Mouse (Mus musculus) splenic B cell, adult 2 months (primary cell): ENCODE measurements around the gene Aen.

Experiments
- DNase-seq: peaks from one replicate; pipeline ENCODE4 v3.0.0-alpha.2; 2011; ENCODE audit warnings: low read depth, low spot score
- H3K27me3 ChIP-seq: 2 replicates; pipeline ENCODE4 v1.6.1; 2012; ENCODE audit warnings: mild to moderate bottlenecking, low read length, moderate library complexity, mixed read lengths; ENCODE audit not compliant: control insufficient read depth, poor library complexity, insufficient read depth, severe bottlenecking
- H3K36me3 ChIP-seq: 2 replicates; pipeline ENCODE4 v1.6.1; 2012; ENCODE audit warnings: mild to moderate bottlenecking, low read length, moderate library complexity, mixed read lengths; ENCODE audit not compliant: control insufficient read depth, poor library complexity, insufficient read depth, severe bottlenecking

Aen gene

DNA sequence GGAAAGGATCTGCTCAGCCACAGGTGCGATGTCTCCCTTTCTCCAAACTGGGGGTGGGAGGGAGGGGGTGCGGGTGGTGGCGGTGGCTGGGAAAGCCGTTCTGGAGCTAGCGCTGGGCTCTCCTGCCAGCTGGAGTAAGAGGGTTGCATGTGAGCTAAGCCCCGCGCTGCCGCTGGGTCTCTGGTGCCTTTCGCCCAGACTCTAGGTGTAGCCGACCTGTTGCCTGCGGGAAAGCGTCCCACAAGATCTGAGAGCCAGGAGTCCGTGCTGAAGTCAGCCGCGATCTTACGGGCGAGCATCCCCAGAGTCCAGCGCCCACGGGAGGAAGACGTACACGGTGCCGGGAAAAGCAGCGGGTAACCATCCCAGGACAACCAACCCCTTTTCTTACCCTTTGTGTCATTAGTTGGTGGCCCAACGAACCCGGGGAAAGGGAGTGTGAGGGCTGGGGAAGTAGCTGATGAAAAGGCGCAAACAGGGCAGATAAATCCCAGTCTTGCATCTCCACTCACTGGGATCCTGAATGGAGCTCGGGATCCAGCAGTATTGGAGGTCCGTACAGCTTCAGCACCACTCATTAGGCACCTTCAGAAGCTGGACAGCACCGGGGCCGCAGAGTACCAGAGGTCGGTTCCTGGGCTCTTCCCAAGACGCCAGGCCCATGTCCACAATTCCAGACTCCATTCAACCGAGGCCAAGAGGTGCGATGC, 12.5 kb upstream of the Aen start:
- no peaks in the 10 kb centered on the region for H3K36me3 ChIP-seq
- no peak for DNase-seq
- H3K27me3 ChIP-seq = no peaks in the 10 kb centered on the region; the same call in 1 of the 2 replicates

DNA sequence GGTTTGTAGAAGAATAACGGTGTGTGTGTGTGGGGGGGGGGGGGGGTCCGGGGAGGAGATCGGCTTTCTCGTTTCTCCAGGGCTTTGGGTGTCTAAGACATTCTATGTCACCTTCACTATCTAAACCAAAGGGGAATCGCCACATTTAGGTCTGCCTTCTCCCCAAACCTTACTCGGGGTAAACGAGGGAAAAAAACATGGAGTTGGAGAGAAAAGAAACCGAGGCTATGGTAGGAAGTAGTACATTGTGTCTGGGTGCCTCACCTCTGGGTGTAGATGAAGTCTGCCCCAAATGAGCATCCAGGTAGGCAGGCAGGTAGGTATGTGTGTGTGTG, 12.0 kb upstream of the Aen start:
- Histone ChIP-seq H3K27me3 (no peaks in the 10 kb centered on the region; the same call in 1 of the 2 replicates), H3K36me3 (no peaks in the 10 kb centered on the region)
- no peak for DNase-seq

DNA sequence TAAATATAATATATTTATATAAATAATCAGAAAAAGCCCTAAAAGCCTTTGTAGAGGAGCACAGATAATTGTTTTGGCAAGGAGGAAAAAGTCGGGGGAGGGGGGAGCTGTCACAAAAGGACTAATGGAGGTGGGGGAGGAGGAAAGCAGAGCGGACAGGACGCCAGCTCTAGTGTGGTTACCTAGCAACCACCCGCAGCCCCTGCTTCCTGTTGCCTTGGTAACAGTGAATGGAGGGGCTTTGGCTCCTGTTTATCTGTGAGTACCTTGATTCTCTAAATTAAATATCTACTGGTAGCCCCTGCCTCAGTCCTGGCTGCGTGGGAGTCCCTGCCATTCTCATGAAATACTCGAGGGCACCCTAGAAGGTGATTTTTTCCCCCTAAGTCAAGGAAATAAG, 11.5 kb upstream of the Aen start:
- DNase-seq = no peak
- no peaks in the 10 kb centered on the region for H3K36me3 ChIP-seq
- no peaks in the 10 kb centered on the region; the same call in 1 of the 2 replicates for H3K27me3 ChIP-seq

DNA sequence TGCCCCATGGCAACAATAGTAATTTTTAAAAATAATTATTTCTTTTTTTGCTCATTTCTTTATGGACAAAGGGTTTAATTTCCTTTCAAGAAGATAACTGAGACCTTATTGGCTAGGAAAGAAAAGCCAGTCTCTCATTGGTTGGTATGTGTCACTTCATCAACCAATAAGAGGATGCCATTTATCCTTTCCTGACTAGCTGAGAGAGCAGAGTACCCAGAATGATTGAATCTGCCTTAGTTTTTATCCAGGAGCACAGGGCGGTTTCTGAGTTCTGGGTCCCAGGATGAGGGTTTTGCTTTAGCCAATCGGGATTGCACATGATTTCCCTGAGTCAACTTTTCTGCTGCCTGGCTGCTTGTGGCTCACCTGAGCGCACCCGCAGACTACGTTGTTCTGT, 10.2 kb upstream of the Aen start:
- H3K36me3 ChIP-seq = no peaks in the 10 kb centered on the region
- no peaks in the 10 kb centered on the region; the same call in 1 of the 2 replicates for H3K27me3 ChIP-seq
- no peak for DNase-seq

DNA sequence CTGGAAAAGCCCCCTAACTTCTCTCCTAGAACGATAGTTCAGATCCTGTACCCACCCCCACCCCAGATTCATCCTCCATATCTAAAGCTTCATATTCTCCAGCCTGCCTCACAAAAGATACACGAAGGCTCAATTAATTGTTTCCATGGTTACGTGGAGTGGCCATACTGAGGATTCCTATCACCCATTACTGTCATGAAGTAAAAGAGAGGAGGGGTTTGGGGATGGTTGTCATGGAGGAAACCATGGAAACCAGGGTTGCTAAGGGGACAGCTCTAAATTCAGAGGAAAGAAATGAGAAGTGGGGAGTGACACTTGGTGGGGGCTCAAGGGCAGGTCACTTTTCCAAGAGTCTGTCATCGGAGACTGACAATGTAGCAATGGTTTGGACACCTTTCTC, 9.2 kb upstream of the Aen start:
- H3K36me3 ChIP-seq = no peaks in the 10 kb centered on the region
- no peaks in the 10 kb centered on the region; the same call in 1 of the 2 replicates for H3K27me3 ChIP-seq
- no peak for DNase-seq

DNA sequence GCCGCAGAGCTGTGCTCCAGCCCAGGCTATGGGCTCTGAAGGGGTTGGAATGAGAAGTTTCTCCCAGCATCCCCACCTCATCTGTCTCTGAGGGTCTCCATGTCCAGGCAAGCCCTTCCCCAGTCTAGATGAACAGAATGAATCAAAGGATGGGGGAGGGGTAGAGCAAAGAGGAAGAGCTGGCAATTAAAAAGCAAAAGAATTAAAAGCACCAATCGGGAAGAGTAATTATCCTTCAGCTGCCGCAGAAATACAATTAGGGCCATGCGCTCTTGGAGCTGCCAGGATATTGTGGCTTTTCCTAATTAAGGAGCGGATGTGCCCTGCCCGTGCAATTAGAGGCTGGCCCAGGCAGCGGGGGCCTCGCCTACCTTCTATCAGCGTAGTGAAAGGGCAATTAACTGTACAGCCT, 8.2 kb upstream of the Aen start:
- H3K36me3 ChIP-seq = no peaks in the 10 kb centered on the region
- H3K27me3 ChIP-seq = no peaks in the 10 kb centered on the region; the same call in 1 of the 2 replicates
- no peak for DNase-seq

DNA sequence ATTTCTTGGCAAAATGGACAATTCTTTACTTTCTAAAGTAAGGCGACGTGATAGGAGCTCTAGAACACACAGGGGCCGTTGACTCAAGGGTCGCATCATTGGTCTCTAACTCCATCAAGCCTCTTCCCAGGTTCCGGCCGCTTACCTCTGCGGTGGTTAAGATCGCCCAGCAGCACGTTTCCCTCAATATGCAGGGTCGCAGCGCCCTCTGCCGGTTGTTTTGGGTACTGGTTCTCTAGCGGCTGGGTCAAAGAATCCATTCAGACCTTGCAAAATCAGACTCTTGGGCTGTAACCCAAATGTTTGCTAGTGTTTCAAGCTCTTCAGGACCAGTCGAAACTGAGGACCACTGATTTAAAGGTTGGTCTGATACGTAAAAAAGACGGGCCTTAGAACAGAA, 5.0 kb upstream of the Aen start:
- peak; percentile 87 for DNase-seq
- H3K36me3 ChIP-seq = no peaks in the 10 kb centered on the region

DNA sequence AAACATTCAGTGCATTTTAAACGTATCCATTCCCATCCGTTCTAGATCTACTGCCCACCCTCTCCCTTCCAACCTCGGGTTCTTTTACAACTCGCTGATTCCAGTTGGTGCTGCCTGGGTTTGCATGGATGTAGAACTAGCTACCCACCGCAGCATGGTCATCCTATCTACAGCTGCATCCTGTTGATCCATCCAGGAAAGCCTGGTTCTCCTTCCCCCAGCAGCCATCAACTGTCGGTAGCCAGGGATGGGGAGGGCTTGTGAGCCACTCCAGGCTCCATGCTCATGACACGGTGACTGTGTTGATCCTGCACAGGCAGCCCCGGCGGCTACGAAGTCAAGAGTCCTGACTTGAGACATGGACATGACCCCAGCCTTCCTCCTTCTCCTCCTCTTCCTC, 1.7 kb upstream of the Aen start:
- no peak for DNase-seq
- H3K27me3 ChIP-seq = no peaks in the 10 kb centered on the region
- no peaks in the 10 kb centered on the region for H3K36me3 ChIP-seq

More for the DNA sequence above, 5.0 kb upstream of the Aen start:
- H3K27me3 ChIP-seq = no peaks in the 10 kb centered on the region

DNA sequence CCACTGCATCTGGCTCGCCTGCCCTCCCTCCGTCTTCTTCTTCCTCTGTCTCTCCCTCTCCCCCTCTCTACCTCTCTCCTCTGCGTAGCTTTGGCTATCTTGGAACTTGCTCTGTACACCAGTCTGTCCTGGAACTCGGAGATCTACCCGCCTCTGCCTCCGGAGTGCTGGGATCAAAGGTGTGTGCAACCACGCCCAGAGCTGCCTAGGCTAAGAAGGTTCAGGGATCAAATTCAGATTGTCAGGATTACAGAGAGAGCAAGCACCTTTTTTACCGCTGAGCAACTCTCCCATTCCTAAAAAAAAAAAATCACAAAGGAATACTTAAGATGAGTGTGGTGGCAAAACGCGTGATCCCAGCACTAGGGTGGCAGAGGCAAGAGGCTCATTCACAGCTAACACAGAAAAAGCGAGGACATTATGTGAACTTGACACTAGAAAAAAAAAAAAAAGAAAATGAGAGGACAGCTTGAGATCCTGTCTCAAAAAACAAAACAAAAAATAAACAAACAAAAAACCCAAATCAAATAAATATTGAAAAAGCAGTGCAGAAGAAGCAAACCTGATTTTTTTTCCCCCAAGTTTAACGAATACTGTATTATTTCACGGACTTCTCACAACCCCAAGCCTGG, 517 bp upstream of the Aen start:
- Histone ChIP-seq H3K27me3 (no peaks in the 10 kb centered on the region), H3K36me3 (no peaks in the 10 kb centered on the region)
- DNase-seq = no peak

DNA sequence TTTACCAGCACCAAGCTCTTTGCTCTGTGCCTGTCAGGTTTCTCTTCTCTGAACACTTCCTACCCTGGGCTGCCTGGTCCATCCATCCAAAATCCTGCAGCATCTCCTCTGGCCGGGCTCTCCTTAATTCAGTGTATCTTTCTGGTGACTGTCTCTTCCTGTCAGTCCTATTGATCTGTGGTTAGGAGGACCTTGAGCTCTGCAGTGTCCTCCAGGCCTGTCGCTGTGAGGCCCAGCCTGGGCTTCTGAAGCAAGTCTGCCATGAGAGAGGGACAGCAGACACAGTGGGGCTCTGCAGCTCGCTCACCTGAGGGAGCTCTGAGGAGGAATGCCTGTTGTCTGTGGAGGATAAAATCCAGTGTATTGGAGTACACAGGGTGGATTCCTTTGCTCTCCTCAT, 1.9 kb downstream of the Aen start:
- H3K36me3 ChIP-seq = peaks cover 9% of the 10 kb centered on the region; the same call in 1 of the 2 replicates
- DNase-seq = no peak
- no peaks in the 10 kb centered on the region for H3K27me3 ChIP-seq

DNA sequence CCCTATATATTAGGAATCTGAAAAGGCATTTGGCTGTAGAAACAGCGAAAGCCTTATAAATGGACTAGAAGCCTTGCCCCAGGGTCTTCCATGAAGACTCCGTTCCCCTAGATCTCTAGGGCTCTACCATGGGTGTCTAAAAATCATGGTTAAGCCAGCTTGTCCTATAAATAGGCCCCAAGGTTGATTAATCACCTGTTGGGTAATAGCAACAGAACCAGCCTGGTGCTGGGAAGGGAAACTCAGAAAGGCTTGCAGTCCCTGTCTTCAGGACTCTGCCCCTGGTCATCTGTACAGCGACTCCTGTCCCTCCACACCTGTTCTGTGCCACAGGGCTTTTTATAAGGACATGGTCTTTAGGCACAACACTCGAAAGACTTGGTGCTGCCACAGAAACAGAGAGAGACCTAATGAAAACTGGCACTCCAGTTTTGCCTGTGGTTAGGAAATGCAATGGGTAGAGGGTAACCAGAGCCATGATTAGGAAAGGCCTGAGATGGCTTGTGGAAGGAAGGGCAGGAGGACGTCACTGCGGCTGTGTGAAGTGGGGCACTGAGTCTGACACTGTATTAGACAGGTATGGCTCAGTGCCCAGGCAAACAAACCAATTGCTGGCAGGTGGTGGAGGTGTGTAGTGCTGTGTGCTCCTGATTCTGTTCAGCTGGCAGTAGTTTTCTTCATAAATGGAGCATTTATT, 7.7 kb downstream of the Aen start:
- DNase-seq = no peak
- Histone ChIP-seq H3K27me3 (no peaks in the 10 kb centered on the region), H3K36me3 (peaks cover 10% of the 10 kb centered on the region; the same call in 1 of the 2 replicates)

DNA sequence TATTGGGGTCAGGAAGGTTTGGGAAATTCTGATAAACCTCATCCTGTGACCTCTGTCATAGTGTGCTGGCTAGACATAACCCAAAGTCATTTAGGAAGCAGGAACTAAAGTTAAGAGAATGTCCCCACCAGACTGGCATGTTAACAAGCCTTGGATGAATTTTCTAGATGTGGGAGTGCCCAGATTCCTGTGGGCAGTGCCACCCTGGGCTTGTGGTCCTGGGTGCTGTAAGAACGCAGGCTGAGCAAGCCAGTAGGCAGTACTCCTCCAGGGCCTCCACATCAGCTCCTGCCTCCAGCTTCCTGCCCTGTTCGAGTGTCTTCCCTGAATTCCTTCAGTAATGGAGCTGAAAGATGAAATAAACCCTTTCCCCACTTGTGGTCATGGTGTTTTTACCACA, 8.5 kb downstream of the Aen start:
- H3K36me3 ChIP-seq = peaks cover 10% of the 10 kb centered on the region; the same call in 1 of the 2 replicates
- no peak for DNase-seq
- no peaks in the 10 kb centered on the region for H3K27me3 ChIP-seq

DNA sequence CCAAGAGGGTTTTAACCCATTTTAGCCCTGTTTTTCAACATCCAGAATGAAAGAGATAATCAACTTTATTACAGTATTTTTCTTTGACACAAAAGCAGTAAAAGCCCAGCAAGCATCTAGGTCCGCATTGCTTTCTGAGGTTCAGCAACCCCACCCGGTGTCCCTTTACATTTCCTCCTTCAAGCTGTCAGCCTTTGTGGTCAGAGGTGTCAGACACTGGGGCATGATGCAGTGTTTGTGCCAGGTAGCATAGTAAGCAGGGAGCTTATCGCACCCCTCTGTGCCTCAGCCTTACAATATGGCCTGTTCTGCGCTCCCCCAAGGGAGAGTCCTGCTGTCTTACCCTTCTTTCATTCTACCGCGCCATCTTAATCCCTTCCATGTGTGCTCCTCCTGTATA, 13.4 kb downstream of the Aen start:
- Histone ChIP-seq H3K27me3 (no peaks in the 10 kb centered on the region), H3K36me3 (no peaks in the 10 kb centered on the region)
- no peak for DNase-seq

DNA sequence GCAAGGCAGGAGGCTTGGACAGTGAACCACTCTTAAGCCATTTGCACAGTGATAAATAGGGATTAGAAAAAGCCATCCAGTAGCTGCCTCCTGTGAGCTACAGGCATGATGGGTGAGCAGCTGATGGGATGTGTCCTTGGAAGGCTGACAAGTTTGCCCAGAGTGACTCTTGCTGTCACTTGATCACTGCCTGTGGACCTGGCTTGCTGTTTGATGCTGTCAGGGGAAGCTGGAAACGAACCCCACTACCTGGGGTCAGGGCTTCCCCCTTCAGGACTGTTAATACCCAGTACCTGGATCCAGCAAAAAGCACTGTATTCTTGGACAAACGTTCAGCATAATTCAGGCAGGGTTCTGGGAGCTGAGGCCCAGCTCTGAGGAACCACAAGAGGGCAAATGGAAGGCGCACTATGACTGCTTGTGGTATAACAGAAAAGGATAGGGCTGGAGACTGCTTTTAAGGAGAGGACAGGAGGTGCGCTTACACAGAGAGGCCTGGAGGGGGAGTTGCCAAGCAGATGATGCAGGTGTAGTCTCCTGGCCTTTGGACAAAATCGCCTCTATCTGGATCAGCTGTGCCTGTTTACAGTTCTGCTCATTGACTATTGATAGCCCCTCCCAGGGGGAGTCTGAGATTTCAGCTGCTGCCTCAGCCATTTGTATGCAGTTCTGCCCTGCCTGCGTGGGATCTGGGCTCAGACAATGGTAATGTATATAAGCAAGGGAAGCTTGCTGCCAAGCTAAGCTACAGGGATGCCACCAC, 14.9 kb downstream of the Aen start:
- H3K36me3 ChIP-seq = no peaks in the 10 kb centered on the region
- peak; percentile 25 for DNase-seq
- H3K27me3 ChIP-seq = no peaks in the 10 kb centered on the region

DNA sequence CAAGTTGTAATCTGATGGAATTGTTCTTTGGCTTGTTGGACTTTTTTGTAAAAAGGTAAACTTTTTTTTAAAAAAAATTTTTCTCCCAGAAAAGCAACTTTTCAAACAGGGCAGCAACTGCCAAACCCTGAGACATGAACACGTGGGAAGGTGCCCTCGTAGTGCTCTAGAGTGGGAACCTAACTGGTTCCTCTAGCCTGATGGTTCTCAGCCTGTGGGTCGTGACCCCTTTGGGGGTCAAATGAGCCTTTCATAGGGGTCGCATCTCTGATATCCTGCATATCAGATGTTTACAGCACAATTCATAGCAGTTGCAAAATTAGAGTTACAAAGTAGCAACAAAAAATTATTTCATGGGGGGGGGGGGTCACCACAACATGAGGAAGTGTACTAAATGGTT, 15.6 kb downstream of the Aen start:
- no peaks in the 10 kb centered on the region for H3K36me3 ChIP-seq
- H3K27me3 ChIP-seq = no peaks in the 10 kb centered on the region
- DNase-seq = no peak
